ENCODE assay signal across 9 mouse cellular contexts in genomic region chr8:105495350-105496302, GRCm38 (mm10). TPM values are rescaled to one million over a fixed set of nuclear protein-coding genes. Genes with fewer than 3 reads are reported as not detected.
DNase-seq lines count a peak whose midpoint lies in the region; ATAC-seq and TF ChIP-seq lines count a peak whose summit lies in the region.
"Had no signal": no experiment of that assay in that cellular context is flagged by ENCODE, and none has a peak within 500 bp of the region (broad histone marks: within the 10 kb centered on the region; RNA-seq: fewer than 3 reads in every experiment).

No protein-coding gene starts in this region.

- no peaks in the 10 kb centered on the region for H3K36me3 ChIP-seq in neural tube, embryonic 11.5 days (ENCODE audit: control insufficient read depth, insufficient read depth, low read length)
- H3K36me3 ChIP-seq in forebrain, postnatal 0 days (ENCODE audit: insufficient read depth) = no peaks in the 10 kb centered on the region
- H3K36me3 ChIP-seq in liver, embryonic 16.5 days (ENCODE audit: control insufficient read depth, insufficient read depth) = no peaks in the 10 kb centered on the region
- H3K36me3 ChIP-seq in stomach, postnatal 0 days (ENCODE audit: control insufficient read depth, insufficient read depth, low read length) = no peaks in the 10 kb centered on the region

- peak overlapping the region; percentile 77 for H3K4me3 ChIP-seq in neural tube, embryonic 11.5 days (ENCODE audit: low read depth, low read length)
- peak overlapping the region; percentile 57 for H3K4me3 ChIP-seq in forebrain, postnatal 0 days (ENCODE audit: low read depth, low read length)
- no peak overlapping the region; the same call in 1 of the 2 replicates for H3K4me3 ChIP-seq in liver, embryonic 16.5 days (ENCODE audit: low read depth, low read length)
- peak overlapping the region; percentile 85 for H3K4me3 ChIP-seq in stomach, postnatal 0 days (ENCODE audit: low read depth, low read length)

- H3K4me1 ChIP-seq in neural tube, embryonic 11.5 days (ENCODE audit: control insufficient read depth, insufficient read depth, low read length) = peaks cover 7% of the 10 kb centered on the region
- peaks cover 16% of the 10 kb centered on the region for H3K4me1 ChIP-seq in forebrain, postnatal 0 days (ENCODE audit: insufficient read depth)
- peaks cover 14% of the 10 kb centered on the region for H3K4me1 ChIP-seq in liver, embryonic 16.5 days (ENCODE audit: control insufficient read depth, low read depth, low read length)
- H3K4me1 ChIP-seq in stomach, postnatal 0 days (replicated peaks; ENCODE audit: control insufficient read depth, insufficient read depth) = no peaks in the 10 kb centered on the region; the same call in 1 of the 2 replicates

- peak overlapping the region; percentile 91 for H3K4me2 ChIP-seq in neural tube, embryonic 11.5 days (ENCODE audit: low read depth)
- H3K4me2 ChIP-seq in forebrain, postnatal 0 days (ENCODE audit: low read depth) = peak overlapping the region; percentile 98
- H3K4me2 ChIP-seq in liver, embryonic 16.5 days (ENCODE audit: low read depth, low read length) = peak overlapping the region; percentile 88
- H3K4me2 ChIP-seq in stomach, postnatal 0 days (replicated peaks; ENCODE audit: low read depth) = peak overlapping the region; percentile 80

- intact Hi-C loops in left cerebral cortex, postnatal 36 days (cut with DNase I) = no loop called here
- intact Hi-C loops in gastrocnemius, postnatal 36 days (cut with DNase I) = no loop called here

- TF ChIP-seq CTCF in forebrain, postnatal 0 days (IDR thresholded peaks at IDR 0.05; ENCODE audit: low read depth) = no peak
- no peak for TF ChIP-seq CTCF in stomach, postnatal 0 days (IDR thresholded peaks at IDR 0.05; ENCODE audit: low read depth)

- no peak; the same call in 1 of the 2 replicates for ATAC-seq in neural tube, embryonic 11.5 days (ENCODE audit: insufficient read depth, low FRiP score, low TSS enrichment)
- peak; percentile 44 for ATAC-seq in forebrain, postnatal 0 days
- no peak for ATAC-seq in liver, embryonic 16.5 days (ENCODE audit: low read depth)
- no peak for ATAC-seq in stomach, postnatal 0 days (ENCODE audit: low FRiP score, low TSS enrichment)

- H3K27ac ChIP-seq in neural tube, embryonic 11.5 days (ENCODE audit: low read depth, low read length) = no peak overlapping the region
- H3K27ac ChIP-seq in forebrain, postnatal 0 days (ENCODE audit: low read depth, low read length) = no peak overlapping the region
- H3K27ac ChIP-seq in liver, embryonic 16.5 days (ENCODE audit: low read length) = no peak overlapping the region
- peak overlapping the region; percentile 91 for H3K27ac ChIP-seq in stomach, postnatal 0 days (replicated peaks)

- DNase-seq in neural tube, embryonic 11.5 days (ENCODE audit: low spot score) = no peak
- no peak for DNase-seq in neural tube, embryonic 10.5 days (ENCODE audit: extremely low spot score, low spot score)
- peak; percentile 19 for DNase-seq in forebrain, postnatal 0 days
- no peak for DNase-seq in stomach, postnatal 0 days (ENCODE audit: low spot score)
- no peak for DNase-seq in gastrocnemius, postnatal 4 days (ENCODE audit: low spot score in 2 of 2)
- DNase-seq in left cerebral cortex, postnatal 36 days (ENCODE audit: low spot score in 2 of 2) = no peak
- no peak for DNase-seq in gastrocnemius, postnatal 36 days
- DNase-seq: kidney, adult 8-10 months had no signal

- no peaks in the 10 kb centered on the region for H3K27me3 ChIP-seq in neural tube, embryonic 11.5 days (ENCODE audit: control insufficient read depth, insufficient read depth, low read length)
- H3K27me3 ChIP-seq in forebrain, postnatal 0 days (ENCODE audit: insufficient read depth, low read length) = no peaks in the 10 kb centered on the region
- H3K27me3 ChIP-seq in liver, embryonic 16.5 days (ENCODE audit: control insufficient read depth, insufficient read depth, low read depth, low read length) = no peaks in the 10 kb centered on the region; the same call in none of the 2 replicates
- H3K27me3 ChIP-seq in stomach, postnatal 0 days (ENCODE audit: control insufficient read depth, insufficient read depth, low read length) = no peaks in the 10 kb centered on the region

- TF ChIP-seq EP300 in stomach, postnatal 0 days (optimal IDR thresholded peaks at IDR 0.05) = no peak

- no peaks in the 10 kb centered on the region for H3K9me3 ChIP-seq in neural tube, embryonic 11.5 days (ENCODE audit: control insufficient read depth, low read length)
- H3K9me3 ChIP-seq in forebrain, postnatal 0 days (ENCODE audit: low read length) = no peaks in the 10 kb centered on the region
- H3K9me3 ChIP-seq in liver, embryonic 16.5 days (replicated peaks; ENCODE audit: control insufficient read depth, low read length) = no peaks in the 10 kb centered on the region
- no peaks in the 10 kb centered on the region for H3K9me3 ChIP-seq in stomach, postnatal 0 days (ENCODE audit: control insufficient read depth, low read length)

- H3K9ac ChIP-seq in neural tube, embryonic 11.5 days (ENCODE audit: low read length) = peak overlapping the region; percentile 87; the same call in 1 of the 2 replicates
- H3K9ac ChIP-seq in forebrain, postnatal 0 days = peak overlapping the region; percentile 76
- no peak overlapping the region for H3K9ac ChIP-seq in liver, embryonic 16.5 days (ENCODE audit: low read depth, low read length)
- H3K9ac ChIP-seq in stomach, postnatal 0 days (ENCODE audit: low read length) = peak overlapping the region; percentile 94

- 23% methylated on average over 17 of the region's 17 CpGs for WGBS in neural tube, embryonic 11.5 days
- WGBS in forebrain, postnatal 0 days = 18% methylated on average over 17 of the region's 17 CpGs
- WGBS in liver, embryonic 16.5 days (ENCODE audit: insufficient replicate concordance) = 55% methylated on average over 17 of the region's 17 CpGs
- 25% methylated on average over 17 of the region's 17 CpGs for WGBS in stomach, postnatal 0 days

RNA-seq across cellular contexts. Expression of gene Zdhhc1, which starts 1.1 kb away (rescaled TPM):
- 18.5 and 18.9 TPM in 2 replicates for polyA plus RNA-seq in neural tube, embryonic 11.5 days (2014; fragmentation: Nextera tagmentation; extraction: Ambion mirVana)
- 22.9 and 30.4 TPM in 2 replicates for total RNA-seq in forebrain, postnatal 0 days (2014; rRNA removed)
- 16.2 and 22.7 TPM in 2 replicates for polyA plus RNA-seq in forebrain, postnatal 0 days (2015; fragmentation: Nextera tagmentation; extraction: Ambion mirVana)
- polyA plus RNA-seq in liver, embryonic 16.5 days (2015; fragmentation: Nextera tagmentation; extraction: Ambion mirVana) = 1.6 and 2.2 TPM in 2 replicates
- 15.6 and 17.2 TPM in 2 replicates for polyA plus RNA-seq in stomach, postnatal 0 days (2015; fragmentation: Nextera tagmentation; extraction: Ambion mirVana)
- 10 to 100 TPM; 21.0 to 21.6 TPM for total RNA-seq in gastrocnemius, postnatal 4 days (2021)
- total RNA-seq in left cerebral cortex, postnatal 36 days (2021) = 10 to 100 TPM; 33.2 to 45.3 TPM
- 1 to 10 TPM; 8.1 to 8.3 TPM for total RNA-seq in gastrocnemius, postnatal 36 days (2021)

RNA-seq across cellular contexts. Expression of gene Hsd11b2, which starts 22.9 kb away (rescaled TPM):
- 22.5 and 23.9 TPM in 2 replicates for polyA plus RNA-seq in neural tube, embryonic 11.5 days (2014; fragmentation: Nextera tagmentation; extraction: Ambion mirVana)
- total RNA-seq in forebrain, postnatal 0 days (2014; rRNA removed) = 0.38 and 0.52 TPM in 2 replicates
- 1.3 and 2.6 TPM in 2 replicates for polyA plus RNA-seq in forebrain, postnatal 0 days (2015; fragmentation: Nextera tagmentation; extraction: Ambion mirVana)
- 0.34 and 0.66 TPM in 2 replicates for polyA plus RNA-seq in liver, embryonic 16.5 days (2015; fragmentation: Nextera tagmentation; extraction: Ambion mirVana)
- polyA plus RNA-seq in stomach, postnatal 0 days (2015; fragmentation: Nextera tagmentation; extraction: Ambion mirVana) = 2.5 and 2.8 TPM in 2 replicates
- total RNA-seq in gastrocnemius, postnatal 4 days (2021) = 10 to 100 TPM; 13.3 to 14.8 TPM
- under 1 TPM in 1 of 2 experiments, not detected in 1; 0.20 TPM for total RNA-seq in left cerebral cortex, postnatal 36 days (2021)
- under 1 TPM in 1 of 2 experiments, not detected in 1; 0.22 TPM for total RNA-seq in gastrocnemius, postnatal 36 days (2021)

RNA-seq across cellular contexts. Expression of gene Tppp3, which starts 24.3 kb away (rescaled TPM):
- polyA plus RNA-seq in neural tube, embryonic 11.5 days (2014; fragmentation: Nextera tagmentation; extraction: Ambion mirVana) = 218 and 229 TPM in 2 replicates
- total RNA-seq in forebrain, postnatal 0 days (2014; rRNA removed) = 66.6 and 80.6 TPM in 2 replicates
- 74.6 and 106 TPM in 2 replicates for polyA plus RNA-seq in forebrain, postnatal 0 days (2015; fragmentation: Nextera tagmentation; extraction: Ambion mirVana)
- polyA plus RNA-seq in liver, embryonic 16.5 days (2015; fragmentation: Nextera tagmentation; extraction: Ambion mirVana) = 2.8 and 5.9 TPM in 2 replicates
- 89.9 and 99.8 TPM in 2 replicates for polyA plus RNA-seq in stomach, postnatal 0 days (2015; fragmentation: Nextera tagmentation; extraction: Ambion mirVana)
- 100 to 1,000 TPM; 527 to 572 TPM for total RNA-seq in gastrocnemius, postnatal 4 days (2021)
- total RNA-seq in left cerebral cortex, postnatal 36 days (2021) = 10 to 100 TPM; 36.1 to 46.4 TPM
- total RNA-seq in gastrocnemius, postnatal 36 days (2021) = 10 to 100 TPM; 54.1 to 54.9 TPM
